Mouse (Mus musculus) cortical plate, adult 2 months (tissue): ENCODE measurements at regions not wholly inside any gene's neighbourhood (a gene's known extent, or its start where the extent isn't known, plus 50 kb on each side); places are given as distances from the start of the nearest gene placed in this dataset.

Experiments used
- H3K27ac ChIP-seq: fragments of 200-500 bp; 2 replicates; pipeline ENCODE4 v1.5.1; 2012; ENCODE audit warnings: low read length, control low read depth, inconsistent platforms; ENCODE audit not compliant: insufficient read depth
- H3K4me1 ChIP-seq: fragments of 200-500 bp; 2 replicates; pipeline ENCODE4 v1.6.1; 2011; ENCODE audit warnings: low read length; ENCODE audit not compliant: control insufficient read depth, insufficient read depth
- H3K4me3 ChIP-seq: fragments of 200-500 bp; 2 replicates; pipeline ENCODE4 v1.5.1; 2011; ENCODE audit warnings: mild to moderate bottlenecking, low read length, control low read depth; ENCODE audit not compliant: insufficient read depth
- CTCF ChIP-seq: fragments of 200-500 bp; IDR thresholded peaks from 2 replicates; pipeline ENCODE4 v1.5.1; 2011; ENCODE audit warnings: mild to moderate bottlenecking, control low read depth, low read length; ENCODE audit not compliant: insufficient read depth; ENCODE audit errors: extremely low read depth
- POLR2A ChIP-seq: fragments of 200-500 bp; IDR thresholded peaks from 2 replicates; pipeline ENCODE4 v1.6.1; 2011; ENCODE audit warnings: mild to moderate bottlenecking, low read length, control low read depth; ENCODE audit not compliant: insufficient read depth; ENCODE audit errors: extremely low read depth

GRCm38 (mm10) chr15:10833866-10834571 lies 118.1 kb upstream of the C1qtnf3 start:
- TF ChIP-seq CTCF (no peak), POLR2A (no peak)
- Histone ChIP-seq H3K4me3 (no peak overlapping the region), H3K27ac (no peak overlapping the region; the same call in 1 of the 2 replicates), H3K4me1 (no peaks in the 10 kb centered on the region)

DNA sequence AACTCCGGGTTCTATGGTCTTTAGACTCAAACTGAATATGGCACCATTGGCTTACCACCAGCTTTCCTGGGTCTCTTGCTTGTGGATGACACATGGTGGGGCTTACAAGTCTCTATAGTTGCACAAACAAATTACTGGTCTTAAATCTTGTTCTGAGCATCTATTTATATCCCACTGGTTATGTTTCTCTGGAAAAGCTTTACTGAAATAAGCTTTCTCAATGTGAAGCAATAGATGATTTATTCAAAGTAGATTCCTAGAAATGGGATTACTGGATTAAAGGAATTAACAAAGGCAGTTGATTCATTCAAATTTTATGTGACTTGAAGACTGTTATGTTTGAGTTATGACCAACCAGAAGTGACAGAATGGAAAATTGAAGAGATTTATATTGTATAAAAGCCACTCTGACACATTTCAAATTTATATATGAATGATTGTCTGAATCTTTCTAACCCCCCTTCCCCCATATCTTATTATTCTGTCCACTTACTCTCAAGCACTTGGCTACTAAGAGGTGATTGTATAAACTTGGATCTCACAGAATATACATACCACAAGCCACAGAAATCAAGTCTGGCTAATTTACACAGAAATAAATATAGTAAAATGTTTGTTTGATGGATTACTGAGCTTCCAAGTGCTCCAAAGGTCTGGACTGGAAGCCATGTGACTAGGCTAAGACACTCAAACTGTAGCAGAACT lies 113.4 kb upstream of the C1qtnf3 start:
- no peak for TF ChIP-seq POLR2A
- TF ChIP-seq CTCF = no peak
- Histone ChIP-seq H3K4me1 (peaks cover 3% of the 10 kb centered on the region; the same call in 1 of the 2 replicates), H3K4me3 (no peak overlapping the region), H3K27ac (no peak overlapping the region)

DNA sequence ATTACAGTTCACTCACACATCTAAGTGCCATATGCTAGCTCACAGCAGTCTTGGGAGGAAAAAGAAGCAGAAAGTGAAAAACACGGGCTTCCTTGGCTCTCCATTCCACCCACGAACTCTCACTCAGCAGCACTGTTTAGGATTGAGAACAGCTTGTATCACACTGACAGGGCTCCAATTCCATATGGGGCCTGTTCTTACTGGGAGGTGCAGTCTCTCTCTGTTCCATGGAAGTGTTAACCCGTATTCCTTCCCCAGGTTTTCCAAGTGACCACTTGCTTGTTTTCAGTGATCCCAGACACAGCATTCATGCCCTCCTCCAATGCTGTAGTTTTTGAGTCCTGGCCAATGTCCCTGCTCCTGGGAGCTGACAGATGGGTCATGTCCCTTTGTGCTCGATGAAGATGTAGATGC lies 111.5 kb upstream of the C1qtnf3 start:
- no peak overlapping the region for H3K27ac ChIP-seq

GRCm38 (mm10) chr15:10843060-10843695 lies 109.0 kb upstream of the C1qtnf3 start:
- TF ChIP-seq CTCF = no peak
- no peak for TF ChIP-seq POLR2A
- H3K4me3 ChIP-seq = no peak overlapping the region

More for the DNA sequence above, 111.5 kb upstream of the C1qtnf3 start:
- H3K4me1 ChIP-seq = peaks cover 3% of the 10 kb centered on the region; the same call in 1 of the 2 replicates
- no peak for TF ChIP-seq POLR2A
- no peak for TF ChIP-seq CTCF
- H3K4me3 ChIP-seq = no peak overlapping the region

GRCm38 (mm10) chr15:10846722-10847121 lies 105.4 kb upstream of the C1qtnf3 start:
- Histone ChIP-seq H3K4me1 (no peaks in the 10 kb centered on the region), H3K4me3 (no peak overlapping the region), H3K27ac (no peak overlapping the region)
- TF ChIP-seq POLR2A = no peak
- no peak for TF ChIP-seq CTCF

More at GRCm38 (mm10) chr15:10843060-10843695, 109.0 kb upstream of the C1qtnf3 start:
- Histone ChIP-seq H3K4me1 (peaks cover 3% of the 10 kb centered on the region; the same call in 1 of the 2 replicates), H3K27ac (no peak overlapping the region)

DNA sequence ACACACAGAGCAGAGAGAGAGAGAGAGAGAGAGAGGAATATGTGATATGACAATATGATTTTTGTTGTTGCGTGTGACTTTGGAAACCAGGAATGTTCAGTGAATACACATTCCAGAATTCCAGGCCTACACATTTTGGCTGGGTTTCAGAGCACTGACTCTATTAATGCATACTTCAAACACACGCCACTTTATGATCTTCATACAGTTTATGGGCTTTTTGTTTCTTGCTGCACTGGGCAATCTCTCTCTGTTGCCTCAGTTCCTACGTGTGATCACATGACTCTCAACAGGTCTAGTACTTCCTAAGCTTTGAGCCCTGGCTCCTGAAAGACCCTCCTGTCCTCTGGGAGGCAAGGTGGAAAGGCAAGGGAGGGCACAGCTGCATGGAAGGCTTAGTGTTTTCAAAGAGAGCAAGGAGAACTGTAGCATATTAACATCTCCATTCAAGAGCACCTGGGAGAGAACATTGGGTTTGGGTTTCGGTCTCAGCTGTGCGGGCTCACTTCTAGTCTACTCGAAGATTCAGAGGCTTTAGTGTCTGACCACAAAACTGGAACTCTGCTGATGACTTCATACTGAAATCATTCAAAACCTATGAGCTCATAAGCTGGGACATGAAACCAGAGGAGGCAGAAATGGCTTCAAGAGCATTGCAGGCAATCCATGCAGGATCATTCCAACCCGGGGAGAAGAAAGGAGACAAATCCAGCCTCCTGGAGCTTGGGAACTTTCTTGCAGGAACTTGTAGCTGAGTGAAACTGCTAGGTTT lies 87.9 kb upstream of the C1qtnf3 start:
- Histone ChIP-seq H3K4me3 (no peak overlapping the region), H3K4me1 (peaks cover 2% of the 10 kb centered on the region; the same call in 1 of the 2 replicates), H3K27ac (no peak overlapping the region)
- TF ChIP-seq CTCF (no peak), POLR2A (no peak)

GRCm38 (mm10) chr15:10865109-10865508 lies 87.0 kb upstream of the C1qtnf3 start:
- no peak for TF ChIP-seq POLR2A
- TF ChIP-seq CTCF = no peak
- Histone ChIP-seq H3K4me3 (no peak overlapping the region), H3K4me1 (peaks cover 2% of the 10 kb centered on the region; the same call in 1 of the 2 replicates), H3K27ac (no peak overlapping the region)

DNA sequence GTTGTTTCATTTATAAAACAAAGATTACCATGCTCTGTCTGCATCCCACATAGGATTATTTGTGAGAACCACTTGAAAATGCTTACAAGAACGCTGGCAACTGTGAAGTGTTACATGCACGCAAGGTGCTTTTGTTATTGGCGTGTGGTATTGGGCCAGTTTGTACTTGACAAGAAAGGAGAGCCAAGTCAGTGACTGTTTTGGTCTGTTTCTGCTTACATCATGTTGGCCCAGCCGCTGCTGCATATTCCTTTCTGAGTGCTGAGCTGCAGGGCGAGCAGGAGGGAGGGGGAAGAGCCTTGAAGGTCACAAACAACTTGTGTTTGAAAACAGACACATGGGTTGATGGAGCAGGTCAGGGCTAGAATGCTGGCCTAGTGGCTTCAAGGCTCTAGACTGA lies 85.3 kb upstream of the C1qtnf3 start:
- Histone ChIP-seq H3K27ac (no peak overlapping the region), H3K4me1 (peaks cover 2% of the 10 kb centered on the region; the same call in 1 of the 2 replicates), H3K4me3 (no peak overlapping the region)
- TF ChIP-seq CTCF (no peak), POLR2A (no peak)

DNA sequence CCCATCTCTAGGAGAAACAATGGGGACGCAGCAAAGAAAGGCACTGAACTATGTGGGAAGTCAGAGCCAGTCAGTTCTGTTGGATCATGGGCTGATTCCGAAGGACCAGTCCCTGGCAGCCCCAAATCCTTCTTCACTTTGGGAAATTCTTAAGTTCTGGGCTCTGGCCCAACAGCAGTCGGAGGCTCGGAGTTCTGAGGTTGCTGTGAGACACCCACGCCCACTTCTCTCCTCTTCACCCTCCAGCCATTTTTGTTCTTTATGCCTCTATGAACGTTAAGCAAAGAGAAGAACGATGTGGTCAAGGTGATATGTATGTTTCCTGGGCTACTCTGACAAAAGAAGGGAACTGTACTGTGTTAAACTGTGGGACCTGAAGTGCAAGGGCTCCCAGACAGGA lies 84.0 kb upstream of the C1qtnf3 start:
- no peak overlapping the region for H3K27ac ChIP-seq
- no peak for TF ChIP-seq CTCF
- no peak for TF ChIP-seq POLR2A
- peaks cover 2% of the 10 kb centered on the region; the same call in 1 of the 2 replicates for H3K4me1 ChIP-seq
- H3K4me3 ChIP-seq = no peak overlapping the region
